Mouse (Mus musculus) adipocyte (in vitro differentiated cells): Measurements from ENCODE around the gene Fgd6.

Source experiments
- DNase-seq: peaks from one replicate; pipeline ENCODE4 v3.0.0-alpha.2; 2016; ENCODE audit warnings: low spot score

The Fgd6 gene

GRCm38 (mm10) chr10:94095743-94096465, 60.1 kb downstream of the Fgd6 start:
- DNase-seq: peak; percentile 10

GRCm38 (mm10) chr10:94097081-94097845, 61.5 kb downstream of the Fgd6 start:
- DNase-seq: no peak

- peak; percentile 38 for DNase-seq
These were observed 62.3 kb downstream of the Fgd6 start for GRCm38 (mm10) chr10:94098100-94098499.

- no peak for DNase-seq
These were observed 69.7 kb downstream of the Fgd6 start for GRCm38 (mm10) chr10:94105498-94105897.

GRCm38 (mm10) chr10:94107168-94107567, 71.4 kb downstream of the Fgd6 start:
- DNase-seq: peak; percentile 24

- DNase-seq: no peak
These were observed 71.8 kb downstream of the Fgd6 start for GRCm38 (mm10) chr10:94107607-94108006.

GRCm38 (mm10) chr10:94108791-94109190, 73.0 kb downstream of the Fgd6 start:
- no peak for DNase-seq

- no peak for DNase-seq
These were observed 75.3 kb downstream of the Fgd6 start for GRCm38 (mm10) chr10:94110834-94111754.

- DNase-seq: no peak
These were observed 76.4 kb downstream of the Fgd6 start for GRCm38 (mm10) chr10:94112207-94112606.

- DNase-seq: peak; percentile 83
These were observed 80.2 kb downstream of the Fgd6 start for GRCm38 (mm10) chr10:94115893-94116599.

GRCm38 (mm10) chr10:94116781-94117340, 81.1 kb downstream of the Fgd6 start:
- DNase-seq: no peak

- DNase-seq: no peak
These were observed 82.1 kb downstream of the Fgd6 start for GRCm38 (mm10) chr10:94117916-94118315.

GRCm38 (mm10) chr10:94118993-94119392, 83.2 kb downstream of the Fgd6 start:
- no peak for DNase-seq

- no peak for DNase-seq
These were observed 84.9 kb downstream of the Fgd6 start for GRCm38 (mm10) chr10:94120676-94121075.

GRCm38 (mm10) chr10:94122595-94122994, 86.8 kb downstream of the Fgd6 start:
- no peak for DNase-seq

- no peak for DNase-seq
These were observed 87.8 kb downstream of the Fgd6 start for GRCm38 (mm10) chr10:94123581-94123980.

- no peak for DNase-seq
These were observed 88.6 kb downstream of the Fgd6 start for GRCm38 (mm10) chr10:94124376-94124775.

GRCm38 (mm10) chr10:94129680-94130119, 93.9 kb downstream of the Fgd6 start:
- DNase-seq: peak; percentile 46

- DNase-seq: no peak
These were observed 97.3 kb downstream of the Fgd6 start for GRCm38 (mm10) chr10:94133081-94133480.

GRCm38 (mm10) chr10:94133674-94134073, 97.9 kb downstream of the Fgd6 start:
- no peak for DNase-seq
